Mouse (Mus musculus): ENCODE data around the gene Ggt5.

Gene Ggt5

GRCm38 (mm10) chr10:75661381-75661780 lies 72.2 kb downstream of the Ggt5 start:
- peak; percentile 42 for DNase-seq

- DNase-seq = no peak
These were observed 72.7 kb downstream of the Ggt5 start for GRCm38 (mm10) chr10:75661876-75662275.

- DNase-seq = no peak
These were observed 73.4 kb downstream of the Ggt5 start for GRCm38 (mm10) chr10:75662575-75662974.

- no peak for DNase-seq
These were observed 75.6 kb downstream of the Ggt5 start for GRCm38 (mm10) chr10:75664673-75665270.

- no peak for DNase-seq
These were observed 77.4 kb downstream of the Ggt5 start for GRCm38 (mm10) chr10:75666451-75667030.
